Mouse (Mus musculus) layer of hippocampus, adult 2 months (tissue): Measurements from ENCODE around the gene Flt3l. TPM values are rescaled to one million over a fixed set of nuclear protein-coding genes. Genes with fewer than 3 reads are reported as not detected.
"Not testable (repeated sequence)": the region's sequence is repeated elsewhere in the genome, so short reads cannot be mapped to it uniquely, and the experiment has no call there.

Experiments used
- DNase-seq, 2 experiments: peaks; one replicate each; pipeline ENCODE4 v3.0.0; 2022; ENCODE audit warnings: low spot score in 2 of 2
- H3K27ac ChIP-seq: fragments of 200-600 bp; 2 replicates; pipeline ENCODE4 v1.8.1; 2022
- H3K4me3 ChIP-seq: fragments of 200-600 bp; 2 replicates; pipeline ENCODE4 v1.8.1; 2022; ENCODE audit warnings: mild to moderate bottlenecking
- CTCF ChIP-seq: fragments of 200-600 bp; conservative IDR thresholded peaks from 2 replicates; pipeline ENCODE4 v1.8.1; 2022; ENCODE audit warnings: antibody characterized with exemption, mild to moderate bottlenecking, moderate library complexity
- total RNA-seq, 2 experiments: library from RNA; stranded (reverse); gene quantifications; 2 replicates each; pipeline ENCODE4 v1.2.3; 2021

Flt3l gene
- total RNA-seq, 2 experiments from 2014 or later = 9.4 TPM

- H3K27ac ChIP-seq = no peak overlapping the region
- peak; percentile 59 for TF ChIP-seq CTCF
- DNase-seq = no peak
- H3K4me3 ChIP-seq = no peak overlapping the region
These were observed 2.6 kb downstream of the Flt3l start for GRCm38 (mm10) chr7:45133446-45134159.

- TF ChIP-seq CTCF = no peak
- no peak for DNase-seq
- no peak overlapping the region for H3K27ac ChIP-seq
- H3K4me3 ChIP-seq = no peak overlapping the region
These were observed 4.4 kb downstream of the Flt3l start for GRCm38 (mm10) chr7:45131850-45132249.

- Histone ChIP-seq H3K4me3 (peak overlapping the region; percentile 62; the same call in 1 of the 2 replicates), H3K27ac (peak overlapping the region; percentile 94)
- TF ChIP-seq CTCF = no peak
- no peak for DNase-seq
These were observed 6.3 kb downstream of the Flt3l start for GRCm38 (mm10) chr7:45129776-45130512.

GRCm38 (mm10) chr7:45129318-45129717 lies 6.9 kb downstream of the Flt3l start:
- peak overlapping the region; percentile 62 for H3K4me3 ChIP-seq
- H3K27ac ChIP-seq = peak overlapping the region; percentile 94
- no peak for TF ChIP-seq CTCF
- DNase-seq = no peak

GRCm38 (mm10) chr7:45128624-45129246 lies 7.5 kb downstream of the Flt3l start, which contains the start of gene Rpl13a:
Gene Rpl13a (minus strand): TSS chr7:45128761.
- peak; percentile 98 to 99 for DNase-seq
- H3K27ac ChIP-seq = peak within 1 kb of the TSS; percentile 99
- peak within 1 kb of the TSS; percentile 98 for H3K4me3 ChIP-seq
- TF ChIP-seq CTCF = peak; percentile 85

- Histone ChIP-seq H3K27ac (peak overlapping the region; percentile 99), H3K4me3 (peak overlapping the region; percentile 98)
- TF ChIP-seq CTCF = no peak
- DNase-seq = no peak
These were observed 8.5 kb downstream of the Flt3l start for GRCm38 (mm10) chr7:45127700-45128224.

- DNase-seq = no peak
- Histone ChIP-seq H3K4me3 (peak overlapping the region; percentile 98), H3K27ac (peak overlapping the region; percentile 99)
- peak; percentile 61 for TF ChIP-seq CTCF
These were observed 9.2 kb downstream of the Flt3l start for GRCm38 (mm10) chr7:45126844-45127699.

GRCm38 (mm10) chr7:45126147-45126843 lies 9.9 kb downstream of the Flt3l start:
- DNase-seq = no peak
- TF ChIP-seq CTCF = no peak
- Histone ChIP-seq H3K4me3 (no peak overlapping the region), H3K27ac (peak overlapping the region; percentile 99; the same call in 1 of the 2 replicates)

GRCm38 (mm10) chr7:45125649-45126048 lies 10.6 kb downstream of the Flt3l start:
- not testable (repeated sequence) for H3K4me3 ChIP-seq, DNase-seq
- 0 out of 2 replicates have a peak overlapping the region, but pooled peaks have one; percentile 79 for H3K27ac ChIP-seq

GRCm38 (mm10) chr7:45125144-45125600 lies 11.1 kb downstream of the Flt3l start:
- H3K4me3 ChIP-seq = no peak overlapping the region; the same call in 1 of the 2 replicates
- no peak for DNase-seq
- H3K27ac ChIP-seq = peak overlapping the region; percentile 79; the same call in 1 of the 2 replicates
- TF ChIP-seq CTCF = no peak; the same call in 1 of the 2 replicates
